Mouse (Mus musculus) adipocyte (in vitro differentiated cells): ENCODE measurements at regions not wholly inside any gene's neighbourhood (a gene's known extent, or its start where the extent isn't known, plus 50 kb on each side); places are given as distances from the start of the nearest gene placed in this dataset.

ENCODE experiments used
- DNase-seq: peaks from one replicate; pipeline ENCODE4 v3.0.0-alpha.2; 2016; ENCODE audit warnings: low spot score

DNA sequence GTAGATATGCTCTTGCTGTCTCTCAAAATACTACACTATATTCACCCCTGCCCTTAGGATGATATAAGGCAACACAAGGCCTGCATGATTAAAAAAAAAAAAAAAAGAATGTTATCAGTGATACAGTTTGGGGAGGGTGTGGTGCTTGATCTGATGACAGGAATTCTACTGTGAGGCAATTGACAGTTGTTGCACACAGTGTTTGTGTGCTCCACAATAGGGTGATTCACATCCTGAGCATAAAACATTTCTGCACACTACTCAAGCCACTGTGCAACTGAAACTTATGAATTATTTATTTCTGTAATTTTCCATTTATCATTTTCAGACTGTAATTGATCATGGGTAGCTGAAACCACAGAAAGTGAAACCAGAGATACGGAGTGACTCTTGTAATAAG, 277.2 kb upstream of the Adgrl4 start:
- no peak for DNase-seq

DNA sequence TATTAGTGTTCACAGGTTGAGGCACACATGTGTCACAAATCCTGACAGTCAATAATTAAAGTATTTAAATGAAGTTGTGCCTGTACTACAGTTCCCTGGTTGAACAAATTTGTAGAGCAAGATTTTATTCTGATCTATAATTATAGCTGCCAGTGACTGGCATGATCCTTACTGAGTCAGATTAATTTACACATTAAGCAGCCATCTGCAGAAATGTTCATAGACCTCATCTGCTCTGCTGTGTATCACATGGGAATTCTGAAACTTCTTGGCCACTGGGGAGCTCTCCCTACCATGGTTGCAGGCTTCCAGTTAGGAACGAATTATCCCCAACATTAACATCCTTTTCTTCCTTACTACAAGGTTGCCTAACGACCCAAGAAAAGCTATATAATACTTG, 255.6 kb upstream of the Adgrl4 start:
- DNase-seq, result no peak

DNA sequence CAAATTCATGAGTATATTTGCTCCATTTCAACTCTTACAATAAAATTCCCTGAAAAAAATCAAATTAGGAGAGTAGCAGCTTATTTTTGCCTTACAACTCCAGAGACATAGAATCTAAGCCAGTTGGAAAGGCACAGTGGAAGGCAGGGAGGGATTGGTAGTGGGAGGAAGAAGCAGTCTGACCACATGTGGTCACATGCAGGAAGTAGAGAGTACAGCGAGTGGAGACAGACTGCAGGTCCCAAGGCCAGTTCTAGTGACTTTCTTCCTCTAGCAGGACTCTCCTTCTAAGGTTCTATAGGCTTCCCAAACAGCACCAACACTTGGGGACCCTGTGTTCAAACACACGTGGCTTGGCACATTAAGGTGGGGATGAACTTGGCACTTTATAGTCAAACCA, 245.6 kb upstream of the Adgrl4 start:
- no peak for DNase-seq

DNA sequence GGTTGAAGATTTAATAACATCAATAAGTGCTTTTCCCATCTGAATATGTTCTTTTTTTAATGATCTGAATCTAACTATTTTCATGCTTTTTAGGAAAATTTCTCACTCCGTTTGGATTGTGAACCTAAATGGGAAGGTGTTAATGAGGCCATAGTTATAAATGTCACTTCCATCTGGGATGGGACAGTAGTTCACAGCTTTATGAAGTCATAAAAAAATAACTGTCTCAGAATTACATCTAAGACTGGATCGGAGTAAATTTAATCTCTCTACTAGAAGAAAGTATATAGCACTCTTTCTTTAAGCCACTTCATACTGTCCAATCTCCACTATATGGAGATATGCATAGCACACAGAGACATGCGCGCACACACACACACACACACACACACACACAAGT, 226.7 kb upstream of the Adgrl4 start:
- DNase-seq, result no peak

DNA sequence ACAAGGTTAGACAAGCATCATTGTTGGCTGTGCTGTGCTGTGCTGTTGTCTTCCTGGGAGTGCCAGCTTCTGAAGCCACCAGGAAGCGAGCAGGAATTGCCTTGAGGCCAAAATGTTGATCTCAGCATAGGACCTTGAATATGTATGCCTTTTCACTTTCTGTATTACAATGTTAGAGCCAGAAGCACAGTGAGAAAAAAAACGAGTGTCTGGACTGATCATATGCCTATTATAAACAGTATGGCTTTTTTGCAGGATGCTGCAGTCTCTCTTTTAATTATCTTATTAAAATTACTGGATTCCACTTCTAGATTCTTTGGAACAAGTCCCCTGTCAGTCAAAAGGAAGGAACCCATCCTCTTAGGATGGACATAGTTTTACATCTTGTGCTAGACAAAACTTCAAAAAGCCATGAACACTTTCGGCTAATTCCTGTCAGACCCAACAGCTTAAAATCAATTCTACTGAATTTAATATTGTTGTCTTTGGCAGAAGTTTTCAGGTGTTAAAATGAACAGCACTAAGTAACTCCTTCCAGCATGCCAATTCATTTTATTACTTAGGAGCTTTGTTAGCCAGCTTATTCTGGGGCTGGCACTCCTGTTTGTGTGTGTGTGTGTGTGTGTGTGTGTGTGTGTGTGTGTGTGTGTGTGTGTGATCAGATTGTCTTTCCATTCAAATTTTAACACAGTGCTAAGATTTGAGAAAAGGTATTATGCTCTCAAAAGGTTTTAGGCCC, 220.8 kb upstream of the Adgrl4 start:
- no peak for DNase-seq

DNA sequence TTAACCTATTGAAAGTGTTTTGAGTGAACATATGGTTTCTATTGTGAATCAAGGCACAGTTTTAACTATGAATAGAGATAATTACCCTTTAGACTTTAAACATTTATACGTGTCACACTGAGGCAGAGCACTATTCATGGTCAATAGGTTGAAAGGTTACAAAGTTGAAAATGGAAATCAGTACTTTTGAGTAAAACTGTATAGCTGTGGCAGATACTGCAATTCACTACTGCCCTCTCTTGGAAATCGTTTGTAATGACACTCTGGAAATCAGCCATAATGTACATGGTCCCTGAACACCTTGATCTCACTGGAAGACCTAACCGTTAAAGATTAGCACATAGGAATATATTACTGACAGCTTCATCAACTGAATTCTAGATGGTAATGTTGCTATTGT, 215.3 kb upstream of the Adgrl4 start:
- DNase-seq, result peak; percentile 51

DNA sequence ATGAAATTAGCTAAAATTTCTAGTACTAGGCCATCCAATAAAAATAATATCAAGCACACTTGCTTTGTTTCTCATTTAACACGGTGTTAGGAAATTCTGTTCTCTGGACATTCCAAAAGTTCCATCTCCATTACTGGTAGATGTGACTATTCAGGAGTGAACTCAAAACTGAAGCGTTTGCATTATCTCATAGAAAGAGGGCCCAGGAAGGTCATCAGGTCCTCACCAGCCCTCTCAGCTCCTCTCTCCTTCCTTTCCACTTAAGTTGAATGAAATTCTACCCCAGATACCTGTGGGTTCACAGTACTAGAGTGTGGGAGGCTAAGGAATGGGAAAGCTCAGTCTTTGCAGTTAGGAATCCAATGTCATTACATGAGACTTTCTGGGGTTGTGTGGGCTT, 185.2 kb upstream of the Adgrl4 start:
- DNase-seq, result no peak

DNA sequence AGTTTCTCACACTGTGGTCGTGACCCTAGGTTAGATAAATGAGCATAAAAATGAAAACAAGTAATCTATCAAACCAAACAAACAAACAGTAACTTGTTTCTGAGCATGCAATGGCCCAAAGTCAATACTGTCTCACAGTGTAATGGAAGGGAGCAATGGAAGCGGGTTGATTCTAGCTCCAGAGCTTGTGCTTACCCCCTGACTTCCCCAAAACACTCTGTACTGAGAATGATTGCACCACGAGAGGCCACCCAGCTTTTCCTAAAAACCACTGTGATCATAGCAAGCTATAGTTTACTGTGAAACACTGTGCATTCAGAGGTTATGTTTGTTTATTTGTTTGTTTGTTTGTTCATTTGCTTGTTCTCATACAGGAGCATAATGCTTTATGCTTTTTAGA, 174.9 kb upstream of the Adgrl4 start:
- DNase-seq, result no peak

DNA sequence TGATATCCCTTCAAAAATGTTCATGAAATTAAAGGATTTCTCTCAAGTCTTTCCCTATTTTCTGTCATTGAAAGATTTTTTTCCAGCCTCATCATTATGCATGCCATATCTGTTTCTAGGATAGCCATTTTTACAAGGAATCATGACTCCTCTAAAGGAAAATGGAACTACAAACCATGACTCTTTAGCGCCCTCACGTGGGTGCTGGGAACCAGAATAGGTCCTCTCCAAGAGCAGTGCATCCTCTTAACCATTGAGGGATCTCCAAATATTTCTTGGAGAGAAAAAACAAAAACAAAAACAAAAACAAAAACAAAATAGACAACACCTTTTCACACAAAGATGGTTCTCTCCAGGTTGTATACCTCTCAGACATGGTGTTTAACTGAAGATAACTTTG, 172.0 kb upstream of the Adgrl4 start:
- no peak for DNase-seq

DNA sequence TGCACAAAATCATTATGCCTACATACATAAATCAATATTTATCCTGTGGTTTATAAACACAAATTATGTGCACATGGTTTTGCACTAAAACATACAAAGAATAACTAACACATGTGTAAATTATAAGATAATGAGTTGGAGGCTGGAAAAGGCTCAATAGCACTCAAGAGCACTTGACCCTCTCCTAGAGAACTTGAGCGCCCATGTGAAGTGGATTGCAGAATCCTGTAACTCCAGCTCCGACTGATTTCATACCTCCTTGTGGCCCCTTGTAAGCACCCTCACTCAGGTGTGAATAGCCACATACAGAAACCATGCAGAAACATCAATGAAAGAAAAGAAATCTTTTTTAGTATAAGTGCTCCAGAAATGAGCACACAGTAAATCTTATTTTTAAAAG, 168.2 kb upstream of the Adgrl4 start:
- DNase-seq, result no peak

DNA sequence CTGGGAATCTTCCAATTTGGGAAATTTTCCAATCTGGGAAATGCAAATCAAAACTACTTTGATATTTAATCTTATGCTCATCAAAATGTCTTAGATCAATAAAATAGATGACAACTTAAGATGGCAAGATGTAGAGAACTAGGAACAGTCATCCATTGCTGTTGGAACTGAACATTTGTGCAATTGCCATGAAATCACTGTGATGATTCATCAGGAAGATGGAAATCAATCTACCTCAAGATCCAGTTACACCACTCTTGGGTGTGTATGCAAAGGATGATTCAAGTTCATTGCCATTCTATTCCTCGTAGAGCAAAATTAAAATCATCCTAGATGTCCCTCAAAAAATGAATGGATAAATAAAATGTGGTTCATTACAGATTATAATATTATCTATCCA, 153.9 kb upstream of the Adgrl4 start:
- no peak for DNase-seq

DNA sequence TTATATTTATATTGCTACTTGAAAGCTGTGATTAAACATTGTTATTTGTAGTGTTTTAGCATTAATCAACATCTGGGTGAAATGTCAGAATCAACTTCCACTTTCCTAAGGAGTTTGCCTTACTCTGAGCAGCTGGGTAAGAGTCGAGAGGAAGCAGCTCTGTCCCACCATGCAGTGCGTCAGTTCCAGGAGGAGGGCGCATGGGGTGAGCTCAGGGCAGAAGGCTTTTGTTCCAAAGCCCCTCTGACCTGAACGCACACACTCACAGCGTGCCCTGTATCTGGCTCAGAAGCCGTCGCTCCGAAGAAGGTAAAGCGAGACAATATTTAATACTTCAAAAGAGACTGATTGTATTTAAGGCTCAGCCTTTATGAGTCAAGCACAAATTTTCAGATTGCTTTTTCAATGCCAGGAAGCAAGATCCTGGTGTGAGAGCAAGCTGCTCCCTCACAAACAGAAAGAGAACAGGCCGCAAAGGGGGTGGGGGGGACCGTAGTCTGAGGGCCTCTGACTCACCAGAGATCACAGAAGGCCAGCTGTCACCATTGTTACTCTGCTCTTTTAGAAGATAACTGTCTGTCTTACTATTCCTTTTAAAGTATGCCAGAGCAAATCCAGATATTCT, 143.6 kb upstream of the Adgrl4 start:
- no peak for DNase-seq

DNA sequence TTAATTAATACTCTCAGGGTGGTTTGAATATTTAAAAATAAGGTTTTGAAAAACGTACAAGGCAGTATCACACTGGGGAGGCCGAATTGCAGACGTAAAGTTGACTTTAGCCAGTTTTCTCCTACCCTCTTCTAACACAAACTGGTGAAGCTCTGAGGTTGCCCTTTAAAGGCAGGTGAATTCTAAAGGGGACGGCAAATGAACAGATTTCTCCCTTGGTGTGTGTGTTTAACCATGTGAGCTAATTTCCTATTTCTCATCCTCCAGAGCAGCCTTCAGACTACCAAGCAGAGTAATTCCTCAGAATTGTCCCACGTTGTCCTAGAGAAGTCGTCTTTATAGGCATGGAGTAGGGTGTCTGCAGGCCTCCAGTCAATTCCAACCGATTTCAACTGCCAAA, 143.1 kb upstream of the Adgrl4 start:
- no peak for DNase-seq

DNA sequence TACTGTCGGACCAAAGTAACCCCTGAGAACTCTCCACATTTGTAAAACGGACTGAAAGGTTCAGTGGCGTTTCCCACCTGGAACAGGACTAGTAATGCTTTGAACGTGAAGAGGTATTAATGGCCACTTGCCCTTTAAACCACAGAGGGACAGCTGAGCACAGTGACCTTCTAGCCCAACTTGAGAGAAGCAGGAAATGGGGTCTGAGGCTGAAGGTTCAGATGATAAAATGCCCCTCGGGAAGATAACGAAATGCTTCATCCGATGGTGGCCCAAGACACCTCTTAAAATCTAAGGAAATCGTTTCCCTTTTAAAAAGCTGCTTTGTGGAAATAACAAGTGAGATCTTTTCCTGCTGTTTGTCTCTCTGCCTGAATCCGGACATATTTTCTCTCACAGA, 142.7 kb upstream of the Adgrl4 start:
- no peak for DNase-seq

DNA sequence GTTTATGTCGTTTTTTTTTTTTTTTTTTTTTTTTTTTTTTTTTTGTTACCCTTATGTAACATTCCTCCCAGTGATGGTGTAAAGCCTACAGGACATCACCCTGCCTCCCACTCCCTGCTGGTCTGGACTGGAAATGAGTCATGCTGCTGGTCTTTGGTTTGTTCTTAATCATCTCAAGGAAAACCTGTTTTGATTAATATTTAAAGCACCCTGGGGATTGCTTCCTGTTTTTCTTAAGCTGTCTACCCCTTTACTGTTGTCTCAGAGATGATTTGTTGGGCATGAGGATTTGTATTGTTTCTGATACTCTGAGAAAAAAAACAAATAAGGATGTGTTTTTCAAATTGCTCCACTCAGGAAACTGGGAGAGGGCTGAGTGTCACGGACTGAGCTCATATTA, 139.4 kb upstream of the Adgrl4 start:
- peak; percentile 18 for DNase-seq

DNA sequence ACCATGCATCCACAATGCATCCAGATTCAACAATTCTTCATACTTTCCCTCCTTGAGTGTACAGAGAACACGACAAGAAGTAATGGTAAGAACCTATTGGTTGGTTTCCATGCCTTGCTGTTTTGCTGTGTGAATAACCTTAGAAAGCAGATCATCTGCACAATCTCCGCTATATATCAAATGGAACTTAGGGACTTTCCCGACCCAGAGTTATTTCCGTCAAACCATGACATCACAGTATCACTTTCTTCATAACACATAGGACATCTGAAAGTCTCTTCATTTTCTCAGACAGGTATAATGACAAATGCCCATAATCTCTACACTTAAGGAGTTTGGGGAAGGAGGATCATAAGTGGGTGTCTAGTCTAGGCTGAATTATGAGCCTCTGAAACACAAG, 132.3 kb upstream of the Adgrl4 start:
- no peak for DNase-seq

DNA sequence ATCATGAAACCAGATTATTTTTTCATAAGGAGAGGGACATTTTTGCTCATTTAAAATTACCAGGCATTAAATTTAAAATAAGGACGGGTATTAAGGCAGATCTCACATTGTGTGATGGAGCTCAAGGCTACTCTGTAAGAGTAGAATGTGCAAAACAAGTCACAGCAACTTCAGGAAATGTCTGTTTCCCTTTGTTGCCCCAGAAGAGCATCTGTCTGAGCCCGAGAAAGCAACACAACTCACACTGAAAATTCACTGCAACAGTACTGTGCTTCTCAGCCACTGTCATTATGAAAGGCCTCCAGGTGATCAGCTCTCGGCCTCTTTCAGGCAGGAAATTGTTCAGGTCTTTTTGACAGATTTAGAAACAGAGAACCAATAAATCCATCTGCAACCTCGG, 129.7 kb upstream of the Adgrl4 start:
- DNase-seq, result no peak

DNA sequence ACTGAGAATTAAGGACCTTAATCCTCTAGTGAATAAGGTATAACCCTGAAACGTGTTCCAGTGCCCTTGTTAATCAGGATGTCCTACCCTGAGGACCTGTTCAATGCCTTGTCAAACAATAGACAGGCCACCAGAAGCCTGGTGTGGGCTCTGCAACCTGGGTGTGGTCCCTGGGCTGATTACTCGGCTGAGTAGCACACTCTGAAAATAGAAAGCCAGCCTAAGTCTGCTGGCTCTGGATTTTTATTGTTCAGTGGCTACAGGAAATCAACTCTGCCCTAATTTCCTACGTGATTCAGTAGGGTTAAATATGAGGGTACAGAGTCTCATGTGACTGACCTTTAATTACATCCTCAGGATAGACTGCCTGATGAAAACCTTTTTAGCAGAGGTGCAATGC, 113.9 kb upstream of the Adgrl4 start:
- DNase-seq, result peak; percentile 9

DNA sequence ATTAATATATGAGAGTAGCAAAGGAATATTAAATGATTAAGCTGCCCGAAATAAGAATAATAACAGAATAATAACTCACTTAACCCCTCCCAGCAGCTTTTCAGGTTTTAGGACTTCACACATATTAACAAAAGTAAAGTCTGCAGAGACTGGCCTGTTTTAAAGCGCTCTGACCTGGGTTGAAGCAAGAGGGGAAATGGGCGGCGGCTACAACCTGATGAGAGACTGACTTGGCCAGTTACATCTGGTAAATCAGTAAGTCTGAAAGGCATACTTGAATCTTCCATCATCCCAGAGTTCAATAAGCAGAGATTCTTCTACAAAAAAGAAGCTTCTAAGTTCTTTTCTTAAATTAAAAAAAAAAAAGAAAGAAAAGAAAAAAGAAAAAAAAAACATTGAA, 107.9 kb upstream of the Adgrl4 start:
- no peak for DNase-seq

DNA sequence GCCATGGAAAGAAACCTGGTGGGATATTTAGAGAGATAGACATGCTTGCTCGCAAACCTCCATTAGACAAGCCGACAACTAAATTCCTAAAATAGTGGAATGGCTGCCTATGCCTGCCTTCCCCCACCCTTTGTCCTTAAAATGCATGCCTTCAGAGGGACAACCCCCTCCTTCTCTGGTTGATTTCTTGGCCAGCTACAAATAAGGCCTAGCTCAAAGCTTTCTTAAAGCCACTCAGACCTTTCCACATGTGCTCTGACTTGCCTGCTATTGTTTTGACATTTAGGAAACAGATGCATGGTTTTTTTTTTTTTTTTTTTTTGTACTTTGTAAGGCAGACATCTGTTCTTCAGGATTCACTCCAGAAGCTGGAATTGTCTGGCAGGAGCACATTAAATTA, 105.8 kb upstream of the Adgrl4 start:
- no peak for DNase-seq

DNA sequence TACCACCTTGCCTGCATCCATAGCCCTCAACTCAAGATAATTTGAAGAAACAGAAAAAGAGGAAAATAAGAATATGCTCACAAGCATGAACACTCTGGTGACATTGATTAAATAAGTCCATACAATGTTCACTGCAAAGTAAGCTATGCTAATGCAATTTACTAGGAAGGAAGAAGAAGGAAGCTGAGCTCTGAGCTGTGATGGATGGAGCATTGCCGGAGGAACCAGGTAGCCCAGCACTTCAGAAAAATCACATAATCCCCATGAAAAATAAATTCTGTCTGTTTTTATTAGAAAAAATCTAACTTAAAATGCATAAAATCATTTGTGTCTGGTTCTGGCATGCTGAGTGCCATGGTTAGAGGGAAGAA, 105.4 kb upstream of the Adgrl4 start:
- no peak for DNase-seq

DNA sequence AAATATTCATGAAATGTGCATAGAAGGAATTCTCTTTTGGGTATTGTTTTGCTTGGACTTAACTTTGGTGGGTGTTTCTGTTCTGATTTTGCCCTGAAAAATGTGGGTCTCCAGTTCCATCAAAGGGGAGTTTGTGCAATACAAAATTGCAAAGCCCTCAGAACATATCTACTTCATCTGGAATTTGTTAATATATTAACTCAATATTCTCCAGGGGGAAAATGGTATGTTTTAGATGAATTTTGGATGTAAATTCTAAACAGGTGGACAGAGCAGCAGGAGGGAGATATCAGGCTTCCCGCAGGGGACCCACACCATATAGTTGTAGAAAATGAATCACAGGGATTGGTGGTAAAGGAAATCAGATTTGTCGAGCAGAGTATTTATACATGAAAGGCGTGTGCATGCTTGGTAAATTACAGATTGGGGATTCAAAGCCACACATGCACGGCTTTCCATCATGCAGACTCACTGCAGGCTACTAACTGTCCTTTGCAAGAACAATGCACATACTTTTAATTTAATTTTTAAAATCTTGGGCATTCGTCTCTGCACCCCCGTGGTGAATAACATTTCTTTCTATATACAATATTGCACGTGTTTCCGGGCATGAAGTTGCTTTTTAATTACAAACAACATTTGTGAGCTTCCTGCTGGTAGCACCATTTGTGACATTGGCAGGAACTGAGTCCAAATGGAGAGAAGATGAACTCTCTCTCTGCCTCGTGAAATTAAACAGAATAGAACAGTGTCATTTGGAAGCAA, 104.8 kb upstream of the Adgrl4 start:
- no peak for DNase-seq

DNA sequence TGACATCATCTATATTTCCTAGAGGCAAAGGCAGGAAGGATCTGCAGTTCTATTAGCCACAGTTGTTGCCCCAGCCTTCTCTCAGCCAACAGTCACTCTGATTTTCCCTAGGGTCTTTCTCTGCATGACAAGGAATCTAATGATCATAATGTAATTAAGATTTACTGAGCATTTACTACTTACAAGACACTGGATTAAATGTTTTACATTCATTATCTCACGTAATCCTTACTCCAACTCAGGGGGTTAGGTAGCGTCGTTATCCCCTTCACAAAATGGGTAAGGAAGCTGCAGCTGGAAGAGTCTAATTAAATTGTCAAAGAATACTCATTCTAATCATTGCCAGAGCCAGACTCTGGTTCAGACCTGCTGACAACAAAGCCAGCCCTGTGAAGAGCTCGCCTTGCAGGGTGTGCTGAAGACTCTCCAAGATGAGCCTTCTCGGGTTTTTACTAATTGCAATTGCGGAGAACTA, 103.8 kb upstream of the Adgrl4 start:
- no peak for DNase-seq
